Mouse (Mus musculus): ENCODE data around the gene Abi1.
"Not testable (repeated sequence)": the region's sequence is repeated elsewhere in the genome, so short reads cannot be mapped to it uniquely, and the experiment has no call there.

Gene Abi1

DNA sequence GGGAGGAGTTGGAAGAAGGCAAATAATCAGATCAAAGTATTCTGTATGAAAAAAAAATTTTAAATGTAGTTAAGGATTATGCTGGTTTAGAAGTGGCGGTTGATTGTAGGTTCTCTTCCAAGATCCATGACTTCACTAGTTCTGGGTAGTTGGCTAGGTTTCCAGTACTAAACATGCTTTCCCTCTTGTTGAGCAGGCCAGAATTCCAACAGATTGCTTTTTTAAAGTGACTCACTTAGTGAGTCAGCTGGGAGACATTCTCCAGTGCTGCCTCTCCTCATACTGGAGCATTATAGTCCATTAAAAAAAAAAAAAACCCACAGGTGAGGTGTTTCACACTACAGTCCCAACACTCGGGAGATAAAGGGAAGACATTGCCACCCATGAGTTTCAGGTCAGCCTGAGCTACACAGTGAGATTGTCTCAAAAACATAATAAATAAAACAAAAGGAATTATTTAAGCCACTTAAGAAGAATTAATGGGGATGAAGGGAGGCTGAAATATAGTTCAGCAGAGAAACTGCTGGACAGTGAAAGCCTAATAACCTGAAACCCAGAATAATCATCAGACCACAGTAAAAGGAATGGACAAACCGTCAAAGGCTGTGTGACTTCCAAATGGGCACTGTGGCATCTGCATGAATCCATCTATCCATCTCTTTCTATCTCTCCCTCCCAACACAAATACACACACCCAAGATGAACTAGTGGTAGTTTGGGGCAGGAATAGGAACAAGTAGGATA, 5.2 kb downstream of the Abi1 start:
- peak; percentile 48 to 49 for DNase-seq (ENCODE audit: low spot score in 2 of 2)

DNA sequence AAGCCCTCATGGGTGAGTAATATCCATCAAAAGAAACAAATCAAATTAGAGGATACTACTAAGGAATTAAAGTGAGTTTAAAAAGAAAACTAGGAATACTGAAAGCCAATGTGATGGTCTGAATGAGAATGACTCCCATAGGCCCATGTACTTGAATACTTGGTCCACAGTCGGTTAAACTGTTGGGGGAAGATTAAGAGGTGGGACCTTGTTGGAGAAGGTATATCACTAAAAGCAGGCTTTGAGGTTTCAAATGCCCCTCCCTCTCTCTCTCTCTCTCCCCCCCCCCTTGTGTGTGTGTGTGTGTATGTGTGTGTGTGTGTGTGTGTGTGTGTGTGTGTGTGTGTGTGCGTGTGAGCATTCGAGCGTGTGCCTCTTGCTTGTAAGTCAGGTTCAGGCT, 9.4 kb downstream of the Abi1 start:
- DNase-seq (ENCODE audit: low spot score in 2 of 2) = no peak

DNA sequence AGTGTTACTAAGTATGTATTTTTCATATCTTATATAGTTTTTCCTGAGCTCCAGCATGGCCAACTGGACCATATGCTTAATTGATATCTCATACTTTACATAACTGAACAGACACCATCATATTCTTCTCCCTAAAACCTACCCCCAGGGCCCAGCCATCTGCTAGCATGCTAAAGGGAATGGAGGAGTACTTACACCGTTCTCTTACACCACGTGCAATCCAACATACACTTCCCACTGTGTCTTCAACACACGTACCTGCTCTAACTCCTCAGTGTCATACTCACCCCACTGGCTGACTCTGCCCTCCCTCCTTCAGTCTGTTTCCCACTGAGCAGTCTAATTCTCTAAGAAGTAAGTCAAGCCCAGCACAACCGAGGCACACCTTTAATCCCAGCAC, 11.2 kb downstream of the Abi1 start:
- no peak for DNase-seq (ENCODE audit: low spot score in 2 of 2)

DNA sequence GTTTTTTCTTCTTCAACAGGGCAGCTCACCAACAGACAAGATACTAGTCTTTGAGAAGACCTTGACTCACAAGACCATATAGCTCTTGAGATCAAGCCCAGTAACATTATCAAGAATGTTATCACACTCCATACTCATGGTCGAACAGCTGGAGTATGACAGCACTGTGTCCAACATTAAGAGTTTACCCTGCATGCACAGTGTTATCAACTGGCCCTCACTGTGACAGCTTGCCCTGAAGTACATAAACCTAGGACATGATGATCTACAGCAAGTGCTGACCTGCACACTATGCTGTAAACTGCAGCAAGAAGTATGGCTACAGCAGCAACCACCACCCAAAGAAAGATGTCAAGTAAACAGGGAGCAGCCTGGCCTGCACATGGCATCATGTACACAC, 13.7 kb downstream of the Abi1 start:
- no peak for DNase-seq (ENCODE audit: low spot score in 2 of 2)

DNA sequence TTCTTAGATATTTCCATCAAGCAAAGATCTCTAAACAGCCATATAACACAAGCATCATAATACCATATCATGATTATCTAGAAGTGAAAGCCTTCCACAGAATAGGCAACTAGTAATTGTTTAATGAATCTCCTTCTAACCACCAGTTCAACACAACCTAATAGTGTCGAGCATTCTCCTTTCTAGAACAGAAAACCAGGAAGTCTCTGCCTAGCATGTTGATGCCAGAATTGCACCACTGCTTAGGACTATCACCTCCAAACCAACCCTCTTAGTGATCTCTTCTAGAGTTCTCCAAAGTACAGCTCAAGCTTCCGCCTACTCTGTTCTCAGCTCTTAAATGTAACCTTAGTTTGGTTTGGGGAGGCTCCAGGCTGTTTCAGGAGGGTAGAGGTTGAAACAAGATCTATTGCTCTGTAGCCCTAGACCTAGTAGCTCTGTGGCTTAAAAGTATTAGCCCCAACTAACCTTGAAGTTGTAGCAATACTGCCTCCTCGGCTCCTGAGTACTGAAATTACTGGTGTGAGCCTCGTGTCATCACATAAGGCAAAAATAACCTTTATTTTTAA, 16.2 kb downstream of the Abi1 start:
- DNase-seq (ENCODE audit: low spot score in 2 of 2) = no peak

DNA sequence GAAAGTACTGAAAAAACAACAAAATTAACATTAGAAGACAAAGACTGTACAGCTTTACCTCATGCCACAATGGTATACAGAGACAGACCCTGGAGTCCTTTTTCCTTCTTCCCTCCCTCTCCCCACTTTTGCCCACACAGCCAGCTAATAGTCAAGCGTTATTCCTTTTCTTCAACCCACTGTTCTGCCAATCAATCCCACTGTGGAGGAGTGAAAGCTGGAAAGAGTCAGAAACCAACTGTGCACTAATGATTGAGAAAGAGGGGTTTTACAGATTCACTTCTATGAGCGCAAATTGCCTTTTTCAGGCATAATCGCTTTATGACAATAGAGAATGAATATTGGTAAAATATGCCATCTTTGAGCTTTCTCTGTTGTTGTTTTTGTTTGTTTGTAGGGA, 17.0 kb downstream of the Abi1 start:
- DNase-seq (ENCODE audit: low spot score in 2 of 2) = no peak

DNA sequence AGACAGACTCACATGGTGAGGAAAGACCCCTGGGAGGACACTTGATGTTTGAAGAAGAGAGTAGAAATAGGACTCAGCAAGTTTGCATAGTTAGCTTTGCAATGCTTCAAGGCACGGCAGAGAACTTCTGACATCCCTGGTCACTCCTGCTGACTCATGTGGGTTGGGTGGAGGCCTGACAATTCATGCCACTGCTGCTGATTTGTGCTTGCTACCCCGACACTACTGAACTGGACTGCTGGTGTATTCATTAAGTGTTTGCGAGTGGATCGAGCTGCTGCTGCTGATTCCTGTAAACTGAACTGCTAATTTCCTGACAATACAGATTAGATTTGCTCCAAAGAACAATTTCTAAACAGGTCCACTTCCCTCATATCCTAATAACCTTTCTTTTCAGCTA, 18.3 kb downstream of the Abi1 start:
- DNase-seq (ENCODE audit: low spot score in 2 of 2) = peak; percentile 46 to 62

DNA sequence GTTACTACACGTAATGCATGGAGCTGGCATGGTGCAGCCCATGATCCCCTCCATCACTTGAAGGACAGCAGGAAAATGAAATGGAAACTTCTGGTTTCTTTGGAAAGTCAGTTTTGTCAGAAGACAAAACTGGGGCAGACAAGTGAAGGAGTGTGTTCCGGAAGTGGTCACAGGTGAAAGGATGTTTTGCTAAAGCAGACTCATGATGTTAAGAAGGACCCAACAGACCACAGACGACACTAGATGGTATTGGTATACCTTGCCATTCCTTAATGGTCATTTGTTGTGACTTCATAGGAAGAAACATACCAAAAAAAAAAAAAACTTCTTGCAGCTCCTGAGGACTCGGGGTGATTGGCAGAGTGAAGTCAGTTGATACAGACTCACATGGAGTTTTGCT, 18.7 kb downstream of the Abi1 start:
- no peak for DNase-seq (ENCODE audit: low spot score in 2 of 2)

DNA sequence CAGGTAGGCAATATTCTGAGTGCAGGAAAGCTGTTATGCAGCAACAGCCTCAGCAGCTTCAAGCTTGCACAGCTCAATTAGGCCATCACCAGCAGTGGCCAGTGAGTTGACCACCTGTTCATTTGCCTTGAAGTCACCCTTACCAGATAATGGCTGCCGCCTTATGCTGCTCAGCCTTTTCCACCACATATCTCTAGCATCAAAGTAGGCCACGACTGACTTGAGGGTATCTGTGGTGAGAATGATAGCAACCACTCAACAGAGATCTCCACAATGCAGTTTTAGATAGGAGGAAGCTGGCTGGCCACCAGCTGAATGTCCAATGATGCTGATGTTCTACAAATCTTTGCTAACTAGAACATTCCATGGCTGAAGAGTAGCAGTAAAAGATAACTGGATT, 20.9 kb downstream of the Abi1 start:
- no peak for DNase-seq (ENCODE audit: low spot score in 2 of 2)

DNA sequence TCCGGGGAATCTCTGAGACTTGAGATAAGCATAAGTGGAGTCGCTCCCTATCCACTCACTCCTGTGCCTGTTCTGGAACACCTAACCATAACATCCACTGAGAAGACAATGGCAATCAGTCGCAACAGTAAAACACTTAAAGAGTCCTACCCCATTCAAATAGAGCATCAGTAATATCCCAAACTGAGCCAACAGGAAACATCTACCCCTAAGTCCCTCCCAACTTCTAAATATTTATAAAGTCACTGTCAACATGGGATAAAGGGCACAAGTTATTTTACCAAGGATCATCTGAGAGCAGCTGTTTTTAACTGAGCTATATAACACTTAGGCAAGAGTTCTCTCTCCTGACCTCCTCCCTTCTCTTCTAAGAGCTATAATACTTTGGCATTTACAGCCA, 23.9 kb downstream of the Abi1 start:
- no peak for DNase-seq (ENCODE audit: low spot score in 2 of 2)

DNA sequence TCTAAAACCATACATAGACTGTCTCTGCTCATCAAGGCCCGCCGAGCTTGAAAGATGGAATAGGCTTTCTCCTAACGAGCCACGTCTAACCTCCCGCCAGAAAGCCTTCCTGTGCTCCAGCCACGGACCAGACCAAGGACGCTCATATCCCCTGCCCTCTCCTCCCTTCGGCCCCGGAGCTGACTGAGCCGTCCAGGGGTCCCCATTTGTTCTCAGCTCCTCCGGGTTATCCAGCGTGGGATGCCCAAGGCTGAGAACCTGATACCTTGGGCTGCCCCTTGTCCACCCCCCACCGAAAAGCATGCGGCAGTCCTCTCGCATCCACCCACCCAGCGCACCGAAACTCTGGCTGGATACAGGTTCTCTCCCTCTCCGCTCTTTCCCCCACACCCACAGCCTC, 24.7 kb downstream of the Abi1 start:
- no peak for DNase-seq (ENCODE audit: low spot score in 2 of 2)

DNA sequence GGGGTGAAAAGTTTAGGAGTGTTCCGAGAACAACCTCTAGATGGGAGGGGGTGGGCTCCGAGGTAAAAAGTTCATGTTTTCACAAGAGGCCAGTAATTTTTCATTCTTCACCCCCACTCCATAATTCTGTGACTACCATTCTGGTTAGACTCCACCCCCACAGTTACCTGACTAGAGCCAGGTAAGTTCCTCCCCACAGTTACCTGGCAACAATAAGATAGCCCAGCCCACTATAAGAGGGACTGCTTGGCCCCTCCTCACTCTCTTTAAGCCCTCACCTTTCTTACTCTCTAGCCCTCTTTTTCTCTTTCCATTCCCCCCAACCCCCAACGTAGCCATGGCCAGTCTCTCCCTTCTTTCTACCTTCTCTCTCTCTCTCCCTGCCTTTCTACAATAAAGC, 25.1 kb downstream of the Abi1 start:
- not testable (repeated sequence) for DNase-seq (ENCODE audit: low spot score in 2 of 2)

DNA sequence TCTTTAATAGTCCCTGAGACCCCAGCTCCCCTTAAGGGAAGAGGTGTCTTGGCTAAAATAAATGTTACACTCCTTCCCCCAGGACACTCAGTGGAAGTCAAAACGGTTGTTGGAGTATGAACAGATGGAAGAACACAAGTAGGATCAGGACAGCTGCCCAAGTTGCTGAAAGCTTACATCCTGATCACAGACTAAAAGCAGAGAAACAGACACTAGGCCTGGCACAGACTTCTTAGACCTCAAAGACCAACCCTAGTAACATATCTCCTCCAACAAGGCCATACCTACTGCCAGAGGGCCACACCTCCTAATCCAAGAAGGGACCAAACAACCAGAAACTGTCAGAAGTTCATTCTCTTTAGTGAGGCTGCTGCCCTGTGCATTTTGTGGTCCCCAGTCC, 31.8 kb downstream of the Abi1 start:
- no peak for DNase-seq (ENCODE audit: low spot score in 2 of 2)

DNA sequence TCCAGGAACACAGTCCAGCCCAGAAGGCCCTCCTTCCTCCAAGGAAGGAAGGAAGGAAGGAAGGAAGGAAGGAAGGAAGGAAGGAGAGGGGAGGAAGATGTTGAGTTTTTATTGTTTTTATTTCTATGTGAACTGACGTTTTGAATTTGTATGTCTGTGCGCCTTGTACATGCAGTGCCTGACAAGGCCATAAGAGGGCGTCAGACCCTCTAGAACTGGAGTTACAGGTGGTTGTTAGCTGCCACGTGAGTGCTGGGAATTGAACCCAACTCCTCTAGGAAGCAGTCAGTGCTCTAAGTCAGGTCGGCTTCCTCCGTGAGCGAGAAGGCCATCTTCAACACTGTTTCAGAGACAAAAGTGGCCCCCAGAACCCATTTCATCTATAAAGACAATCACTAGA, 32.5 kb downstream of the Abi1 start:
- DNase-seq (ENCODE audit: low spot score in 2 of 2) = no peak

DNA sequence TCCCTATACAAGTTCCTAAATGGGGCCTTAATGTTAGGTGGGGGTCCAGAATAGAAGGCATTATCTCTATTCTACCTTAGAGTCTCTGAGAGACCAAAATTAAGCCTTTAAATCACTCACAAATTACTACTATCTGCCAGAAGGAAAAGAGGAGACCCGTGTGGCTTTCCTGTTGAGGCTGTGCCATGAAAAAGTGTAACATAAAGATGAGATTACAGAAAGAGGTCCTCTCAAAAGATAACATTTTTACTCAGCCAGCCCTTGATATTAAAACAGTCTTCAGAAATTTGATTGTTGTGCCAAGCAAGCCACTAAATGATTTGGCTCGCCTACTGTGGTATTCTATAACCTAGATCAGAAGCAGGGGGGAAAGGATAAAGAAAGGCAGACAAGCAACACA, 32.9 kb downstream of the Abi1 start:
- DNase-seq (ENCODE audit: low spot score in 2 of 2) = no peak

DNA sequence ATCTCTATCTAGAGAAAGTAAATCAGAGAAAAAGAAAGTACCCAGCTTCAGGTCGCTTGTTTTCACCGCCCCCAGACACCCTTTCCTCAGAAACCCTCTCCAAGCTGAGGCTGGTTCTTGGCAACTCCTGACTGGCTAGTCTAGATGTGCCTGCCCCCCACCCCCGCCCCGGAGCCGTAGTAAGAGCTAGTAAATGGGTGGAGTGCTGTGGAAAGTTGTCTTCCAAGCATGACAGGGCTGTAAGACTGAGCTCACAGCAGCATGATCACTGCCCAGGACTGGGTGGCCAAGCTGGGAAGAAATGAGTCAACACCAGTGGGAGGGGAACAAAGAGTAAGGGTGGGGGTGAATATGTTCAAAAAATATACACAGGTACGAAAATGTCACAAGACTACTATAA, 33.8 kb downstream of the Abi1 start:
- peak; percentile 27 to 36 for DNase-seq (ENCODE audit: low spot score in 2 of 2)

DNA sequence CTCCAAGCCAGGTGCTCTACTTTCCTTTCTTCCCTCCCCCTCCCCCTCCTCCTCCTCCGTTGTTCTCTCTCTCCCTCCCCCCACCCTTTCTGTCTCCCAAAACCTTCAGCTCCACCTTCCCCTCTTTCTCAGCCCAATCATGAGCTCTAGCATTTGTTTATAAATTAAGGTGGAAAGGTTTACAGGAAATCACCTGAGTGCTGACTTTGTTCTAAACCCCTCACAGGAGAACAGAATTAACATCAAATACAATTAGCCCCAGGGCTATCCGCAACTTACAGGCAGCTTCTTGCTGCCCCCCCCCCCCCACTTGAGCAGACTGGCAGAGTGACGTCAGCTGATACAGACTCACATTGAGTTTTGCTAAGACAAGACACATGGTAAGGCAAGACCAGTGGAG, 37.4 kb downstream of the Abi1 start:
- DNase-seq (ENCODE audit: low spot score in 2 of 2) = no peak

DNA sequence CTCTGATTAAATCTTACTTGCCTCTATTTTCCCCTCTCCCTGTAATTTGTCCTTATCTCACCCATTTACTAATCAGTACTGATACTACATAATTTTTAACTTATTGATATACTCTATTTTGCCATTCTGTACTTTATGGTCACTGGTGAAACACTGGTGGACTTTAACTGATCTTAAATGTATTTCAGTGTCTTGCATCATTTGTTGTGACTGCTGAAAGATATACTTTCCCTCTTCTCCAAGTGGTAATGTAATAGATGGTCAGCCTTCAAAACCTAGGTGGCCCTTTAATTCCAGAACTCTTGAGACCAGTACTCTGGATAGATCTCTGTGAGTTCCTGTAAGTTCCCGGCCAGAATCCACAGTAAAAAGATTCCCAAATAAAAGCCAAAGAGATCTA, 40.4 kb downstream of the Abi1 start:
- DNase-seq (ENCODE audit: low spot score in 2 of 2) = no peak

DNA sequence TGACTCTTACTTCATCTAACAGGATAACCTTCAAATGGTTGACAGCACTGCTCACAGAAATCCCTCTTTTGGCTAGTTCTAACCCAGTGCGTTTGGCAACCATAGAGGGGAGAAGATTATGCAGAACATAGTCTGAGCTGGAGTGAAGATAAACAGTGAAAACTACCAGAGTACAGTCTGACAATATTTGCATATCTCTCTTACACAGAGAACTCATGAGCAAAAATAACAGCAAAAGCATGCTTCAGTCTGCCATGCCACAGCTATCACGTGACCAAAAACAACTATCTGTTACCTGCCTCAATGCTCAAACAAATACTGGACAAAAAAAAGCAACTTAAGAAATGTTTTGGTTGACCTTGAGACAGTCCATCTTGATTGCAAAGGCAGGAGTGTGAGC, 41.2 kb downstream of the Abi1 start:
- DNase-seq (ENCODE audit: low spot score in 2 of 2) = no peak

DNA sequence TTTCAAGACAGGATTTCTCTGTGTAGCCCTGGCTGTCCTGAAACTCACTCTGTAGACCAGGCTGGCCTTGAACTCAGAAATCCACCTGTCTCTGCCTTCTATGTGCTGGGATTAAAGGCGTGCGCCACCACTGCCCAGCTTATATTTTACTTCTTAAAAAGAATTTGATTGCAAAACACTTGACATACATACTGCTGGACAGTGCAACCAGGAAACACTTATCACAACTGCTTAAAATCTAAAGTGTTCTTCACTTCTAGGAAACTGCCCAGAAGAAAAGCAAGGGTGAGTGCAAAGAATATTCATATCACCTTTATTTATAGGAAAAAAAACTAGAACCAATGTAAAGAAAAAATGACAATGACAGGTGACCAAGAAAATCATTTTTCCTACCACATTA, 42.0 kb downstream of the Abi1 start:
- DNase-seq (ENCODE audit: low spot score in 2 of 2) = no peak

DNA sequence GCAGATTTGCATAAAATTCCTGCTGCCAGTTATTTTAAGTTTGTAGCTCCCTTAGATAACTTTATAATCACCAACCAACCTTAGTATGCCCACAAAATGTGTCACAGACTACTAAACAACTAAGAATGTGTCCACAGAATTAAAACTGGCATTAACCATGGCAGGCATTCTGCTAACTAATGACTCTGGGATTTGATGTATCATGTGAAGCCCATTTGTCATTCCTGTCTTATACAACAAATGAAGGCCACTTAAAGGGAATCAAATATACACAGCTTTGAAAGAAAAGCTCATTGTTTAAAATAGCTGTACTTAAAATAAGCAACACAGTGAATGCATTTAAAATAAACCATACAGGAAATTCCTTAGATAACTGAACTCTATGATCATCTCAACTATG, 44.0 kb downstream of the Abi1 start:
- no peak for DNase-seq (ENCODE audit: low spot score in 2 of 2)

DNA sequence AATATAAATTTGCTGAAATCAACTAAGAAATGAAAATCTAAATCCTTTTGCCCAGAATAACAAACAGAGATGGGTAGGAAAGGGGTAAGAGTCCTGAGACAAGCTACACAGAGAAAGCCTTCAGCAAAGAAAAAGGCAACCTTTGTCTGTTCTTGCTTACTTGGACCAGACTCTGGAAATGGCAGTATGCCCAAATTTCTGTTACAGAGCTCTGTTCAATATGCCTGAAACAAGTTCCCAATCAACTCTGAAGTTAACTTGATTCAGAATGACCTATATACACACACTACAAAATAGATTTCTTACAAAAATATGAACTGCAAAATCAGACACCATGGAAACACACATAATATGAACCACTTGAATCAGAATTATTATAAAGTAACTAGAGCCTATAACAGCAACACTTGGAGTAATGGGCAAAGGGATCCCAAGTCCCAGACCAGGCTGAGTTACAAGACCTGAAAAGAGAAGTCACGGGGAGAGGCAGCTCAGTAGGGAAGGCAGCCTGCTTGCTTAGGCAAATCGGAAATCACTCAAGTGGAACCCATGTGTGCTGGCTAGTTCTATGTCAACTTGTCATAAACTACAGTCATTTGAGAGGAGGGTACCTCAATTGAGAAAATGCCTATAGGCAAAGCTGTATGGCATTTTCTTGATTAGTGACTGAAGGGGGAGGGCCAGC, 53.9 kb downstream of the Abi1 start:
- DNase-seq (ENCODE audit: low spot score in 2 of 2) = no peak

DNA sequence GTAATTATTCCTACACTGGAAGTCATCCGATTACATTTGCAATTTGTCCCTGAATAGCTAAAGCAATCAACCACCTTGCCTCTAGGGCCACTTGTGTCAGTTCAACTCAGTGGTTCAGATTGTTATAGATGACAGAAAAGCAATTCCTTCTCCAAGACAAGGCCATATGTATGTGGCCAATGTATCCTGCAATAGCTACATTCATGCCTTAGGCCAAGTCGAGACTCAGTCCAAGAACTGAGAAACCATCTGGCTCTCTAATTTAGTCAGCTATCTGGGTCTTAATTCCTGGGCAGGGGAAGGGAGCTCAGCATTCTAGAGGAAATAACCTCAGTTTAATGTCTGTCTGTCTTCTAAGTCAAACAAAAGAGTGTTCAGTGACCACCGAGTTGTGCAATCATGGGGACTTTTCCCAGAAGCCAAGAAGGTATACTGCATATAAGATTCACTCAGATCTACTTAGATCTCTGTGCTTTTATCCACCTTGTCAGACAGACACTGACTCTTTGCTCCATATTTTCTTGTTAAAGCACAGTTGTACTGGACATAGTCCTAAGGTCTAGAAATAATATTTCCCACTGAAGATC, 62.6 kb downstream of the Abi1 start:
- DNase-seq (ENCODE audit: low spot score in 2 of 2) = no peak

All from heart, adult 9 months (tissue).